ENCODE assay signal across 9 mouse cellular contexts in the genomic region with DNA sequence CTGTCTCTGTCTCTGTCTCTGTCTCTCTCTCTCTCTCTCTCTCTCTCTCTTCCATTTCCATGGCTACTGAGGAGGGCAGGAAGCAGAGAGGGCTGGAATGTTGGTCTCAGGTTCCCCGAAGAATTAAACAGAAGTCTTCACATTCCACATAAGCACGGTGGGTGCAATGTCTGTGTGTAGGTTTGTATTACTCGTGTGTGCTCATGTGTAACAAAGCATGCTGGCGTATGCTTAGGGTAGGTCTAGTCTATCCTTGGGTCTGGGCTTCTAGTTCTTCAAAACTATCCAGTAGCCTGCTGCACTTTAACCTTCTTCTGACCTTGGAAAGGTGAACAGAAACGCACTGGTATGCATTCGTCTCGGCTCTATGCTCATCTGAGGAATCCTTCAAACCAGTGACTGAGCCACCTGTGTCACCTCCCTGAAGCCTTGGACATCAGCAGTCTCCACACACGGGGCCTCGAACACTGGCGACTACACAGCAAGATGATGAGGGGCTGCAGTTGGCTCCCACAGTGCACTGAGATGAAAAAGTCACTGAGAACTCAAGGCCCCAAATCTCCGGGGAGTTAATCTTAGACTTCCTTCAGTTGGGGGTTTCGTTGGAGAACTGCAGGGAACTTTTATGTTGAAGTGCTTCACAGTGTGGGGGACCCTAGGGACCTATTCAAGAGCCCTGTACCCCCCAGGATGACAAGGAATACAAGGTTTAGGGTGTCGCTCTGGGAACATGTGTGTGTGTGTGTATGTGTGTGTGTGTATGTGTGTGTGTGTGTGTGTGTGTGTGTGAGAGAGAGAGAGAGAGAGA.
DNase-seq lines count a peak whose midpoint lies in the region; ATAC-seq and TF ChIP-seq lines count a peak whose summit lies in the region.
"Had no signal": no experiment of that assay in that cellular context is flagged by ENCODE, and none has a peak within 500 bp of the region (broad histone marks: within the 10 kb centered on the region; RNA-seq: fewer than 3 reads in every experiment).

No protein-coding gene starts in this region.

- no peak overlapping the region for H3K4me2 ChIP-seq in heart, embryonic 13.5 days
- no peak overlapping the region for H3K4me2 ChIP-seq in hindbrain, embryonic 13.5 days

- peaks cover 6% of the 10 kb centered on the region for H3K36me3 ChIP-seq in heart, embryonic 13.5 days
- no peaks in the 10 kb centered on the region for H3K36me3 ChIP-seq in spleen, adult 2 months (ENCODE audit: control insufficient read depth, insufficient read depth, low read length)
- peaks cover 1% of the 10 kb centered on the region; the same call in 1 of the 2 replicates for H3K36me3 ChIP-seq in hindbrain, embryonic 13.5 days
- peaks cover 2% of the 10 kb centered on the region; the same call in 1 of the 2 replicates for H3K36me3 ChIP-seq in small intestine, adult 2 months (ENCODE audit: control insufficient read depth, insufficient read depth, low read length)

- 46% methylated on average over 13 of the region's 13 CpGs for WGBS in heart, embryonic 13.5 days
- 42% methylated on average over 13 of the region's 13 CpGs for WGBS in spleen, adult 2 months
- 59% methylated on average over 13 of the region's 13 CpGs for WGBS in hindbrain, embryonic 13.5 days
- WGBS in small intestine, adult 2 months = 80% methylated on average over 13 of the region's 13 CpGs

- H3K4me3 ChIP-seq in heart, embryonic 13.5 days = no peak overlapping the region
- no peak overlapping the region for H3K4me3 ChIP-seq in spleen, adult 2 months (ENCODE audit: extremely low read depth, insufficient read depth, insufficient read length)
- H3K4me3 ChIP-seq in hindbrain, embryonic 13.5 days = no peak overlapping the region
- no peak overlapping the region for H3K4me3 ChIP-seq in small intestine, adult 2 months (ENCODE audit: low read depth, low read length)
- H3K4me3 ChIP-seq: erythroblast, embryonic 14.5 days had no signal

- no peaks in the 10 kb centered on the region for H3K9me3 ChIP-seq in heart, embryonic 13.5 days
- no peaks in the 10 kb centered on the region for H3K9me3 ChIP-seq in hindbrain, embryonic 13.5 days

- peak overlapping the region; percentile 81 for H3K27ac ChIP-seq in heart, embryonic 13.5 days (replicated peaks)
- H3K27ac ChIP-seq in spleen, adult 2 months (ENCODE audit: insufficient read depth, low read length) = peak overlapping the region; percentile 81
- peak overlapping the region; percentile 72 for H3K27ac ChIP-seq in hindbrain, embryonic 13.5 days
- H3K27ac ChIP-seq in small intestine, adult 2 months (ENCODE audit: insufficient read depth, low read depth, low read length) = peak overlapping the region; percentile 50

- no peak for TF ChIP-seq POLR2A in spleen, adult 2 months (IDR thresholded peaks at IDR 0.05; ENCODE audit: low read depth, low read length)
- no peak for TF ChIP-seq POLR2A in small intestine, adult 2 months (IDR thresholded peaks at IDR 0.05; ENCODE audit: low read depth, low read length)

- no peak for TF ChIP-seq CTCF in spleen, adult 2 months (IDR thresholded peaks at IDR 0.05; ENCODE audit: extremely low read depth, insufficient read depth, insufficient read length, insufficient replicate concordance)
- TF ChIP-seq CTCF in small intestine, adult 2 months (IDR thresholded peaks at IDR 0.05; ENCODE audit: extremely low read depth, insufficient read length, insufficient replicate concordance, low read depth, low read length) = no peak

- peaks cover 82% of the 10 kb centered on the region for H3K4me1 ChIP-seq in heart, embryonic 13.5 days
- peaks cover 42% of the 10 kb centered on the region; the same call in 1 of the 2 replicates for H3K4me1 ChIP-seq in spleen, adult 2 months (ENCODE audit: control insufficient read depth, insufficient read depth, insufficient read length)
- peaks cover 82% of the 10 kb centered on the region for H3K4me1 ChIP-seq in hindbrain, embryonic 13.5 days (replicated peaks)
- peaks cover 12% of the 10 kb centered on the region for H3K4me1 ChIP-seq in small intestine, adult 2 months (ENCODE audit: control insufficient read depth, insufficient read depth, insufficient read length, low read length)

- ATAC-seq in heart, embryonic 13.5 days (ENCODE audit: extremely low read depth, insufficient number of reproducible peaks, low FRiP score, low TSS enrichment) = no peak
- no peak for ATAC-seq in hindbrain, embryonic 13.5 days (ENCODE audit: low FRiP score)

- no peak for DNase-seq in heart, postnatal 14 days
- DNase-seq in spleen, adult 2 months (ENCODE audit: low read depth in 1 of 2, low spot score in 2 of 2) = no peak
- no peak for DNase-seq in spleen, adult 12 weeks (ENCODE audit: low spot score)
- no peak for DNase-seq in right cerebral cortex, adult 2 months (ENCODE audit: low spot score in 2 of 2)
- no peak for DNase-seq in frontal cortex, postnatal 14 days (ENCODE audit: low spot score in 2 of 2)

- H3K27me3 ChIP-seq in heart, embryonic 13.5 days (replicated peaks) = no peaks in the 10 kb centered on the region
- H3K27me3 ChIP-seq in spleen, adult 2 months (ENCODE audit: control insufficient read depth, insufficient read depth, low read length) = no peaks in the 10 kb centered on the region
- H3K27me3 ChIP-seq in hindbrain, embryonic 13.5 days = no peaks in the 10 kb centered on the region
- H3K27me3 ChIP-seq in small intestine, adult 2 months (ENCODE audit: control insufficient read depth, insufficient read depth, low read length) = no peaks in the 10 kb centered on the region

- peak overlapping the region; percentile 40; the same call in 1 of the 2 replicates for H3K9ac ChIP-seq in heart, embryonic 13.5 days
- H3K9ac ChIP-seq in hindbrain, embryonic 13.5 days = 0 out of 2 replicates have a peak overlapping the region, but pooled peaks have one; percentile 24

- intact Hi-C loops in heart, postnatal 14 days (cut with DNase I) = no loop called here
